ENCODE assay signal across 20 mouse cellular contexts in genomic region chr11:101918609-101919008, GRCm38 (mm10). TPM values are rescaled to one million over a fixed set of nuclear protein-coding genes. Genes with fewer than 3 reads are reported as not detected.
"Had no signal": no experiment of that assay in that cellular context is flagged by ENCODE, and none has a peak within 500 bp of the region (broad histone marks: within the 10 kb centered on the region; RNA-seq: fewer than 3 reads in every experiment).

No protein-coding gene starts in this region.

- DNase-seq: retina, postnatal 1 day; right cerebral cortex, adult 18-20 months; right cerebral cortex, postnatal 14 days; right cerebral cortex, postnatal 25 days; right cerebral cortex, postnatal 4 days; spleen, adult 18-20 months; thymus, adult 18-20 months; thymus, adult 2 months; thymus, postnatal 14 days; thymus, postnatal 25 days; thymus, postnatal 36 days; thymus, postnatal 4 days had no signal

- H3K36me3 ChIP-seq: neural tube, embryonic 15.5 days; stomach, embryonic 15.5 days had no signal

- H3K4me3 ChIP-seq: neural tube, embryonic 15.5 days; stomach, embryonic 15.5 days had no signal

- H3K27ac ChIP-seq: neural tube, embryonic 15.5 days; stomach, embryonic 15.5 days; stomach, postnatal 0 days had no signal

- H3K9me3 ChIP-seq: neural tube, embryonic 15.5 days; stomach, embryonic 15.5 days had no signal

- H3K4me1 ChIP-seq: neural tube, embryonic 15.5 days; stomach, embryonic 15.5 days had no signal

- H3K4me2 ChIP-seq: neural tube, embryonic 15.5 days; stomach, embryonic 15.5 days had no signal

- H3K9ac ChIP-seq: neural tube, embryonic 15.5 days; stomach, embryonic 15.5 days had no signal

RNA-seq across cellular contexts. Expression of gene Meox1, which starts 24.4 kb away (rescaled TPM):
- total RNA-seq: neutrophil, adult 5-6 weeks had no signal

RNA-seq across cellular contexts. Expression of gene Sost, which starts 48.2 kb away (rescaled TPM):
- total RNA-seq: neutrophil, adult 5-6 weeks had no signal
- polyA plus RNA-seq: neural tube, embryonic 14.5 days; small intestine, adult 2 months; stomach, embryonic 14.5 days; stomach, embryonic 16.5 days had no signal
